Mouse (Mus musculus): ENCODE data around the gene Celsr1. TPM values are rescaled to one million over a fixed set of nuclear protein-coding genes. Genes with fewer than 3 reads are reported as not detected.

Celsr1 gene
- polyA plus RNA-seq, 1 experiment from 2014 or later: 3.6 TPM

DNA sequence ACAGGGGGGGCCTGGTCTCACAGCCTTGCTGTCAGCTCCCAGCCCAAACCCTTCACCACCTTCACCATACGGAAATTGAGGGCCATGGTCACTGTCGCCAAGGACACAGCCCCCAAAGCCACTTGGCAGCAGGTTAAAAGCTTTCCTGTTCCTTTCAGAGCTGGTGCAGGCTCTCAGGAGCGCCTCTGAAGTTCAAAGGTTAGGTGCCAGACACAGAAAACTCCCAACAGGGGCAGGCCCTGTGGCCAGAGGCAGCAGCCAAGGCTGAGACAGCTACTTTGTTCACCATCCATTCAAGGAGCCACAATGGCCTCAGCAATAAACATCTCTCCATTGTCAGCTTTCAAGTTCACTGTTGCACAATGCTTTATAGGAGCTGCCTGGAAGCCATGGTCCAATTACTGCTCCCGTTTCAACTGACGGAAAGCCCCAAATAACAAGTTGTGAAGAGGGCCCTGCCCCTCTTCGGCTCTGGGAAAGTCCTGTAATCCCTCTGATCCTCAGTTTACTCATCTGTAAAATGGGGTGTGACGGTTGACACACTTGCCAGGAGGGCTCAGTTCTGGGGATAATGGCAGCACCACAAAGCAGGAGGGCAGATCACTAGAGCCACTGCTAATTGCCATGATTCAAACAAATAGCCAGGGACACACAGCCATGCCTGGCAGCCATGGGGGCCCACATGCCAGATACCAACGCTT is 114.2 kb downstream of the Celsr1 start:
- 22% methylated on average over 8 of the region's 8 CpGs for WGBS
- peak; percentile 43 for ATAC-seq (ENCODE audit: low FRiP score, low read depth)

DNA sequence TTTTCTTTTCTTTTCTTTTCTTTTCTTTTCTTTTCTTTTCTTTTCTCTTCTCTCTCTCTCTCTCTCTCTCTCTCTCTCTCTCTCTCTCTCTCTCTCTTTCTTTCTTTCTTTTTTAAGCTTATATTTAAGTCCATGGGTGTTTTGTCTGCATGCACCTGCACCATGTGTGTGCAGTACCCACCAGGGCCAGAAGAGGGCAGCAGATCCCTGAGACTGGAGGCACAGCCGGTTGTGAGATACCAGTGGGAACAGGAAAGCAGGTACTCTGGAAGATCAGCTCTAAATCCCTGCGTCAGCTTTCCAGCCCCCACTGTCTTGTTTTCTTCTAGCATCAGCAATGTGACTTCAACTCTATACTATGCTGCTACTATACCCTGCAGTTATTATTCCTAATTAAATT is 120.0 kb downstream of the Celsr1 start:
- Histone ChIP-seq H3K27me3 (replicated peaks) (no peaks in the 10 kb centered on the region), H3K4me3 (no peak overlapping the region), H3K4me2 (replicated peaks) (no peak overlapping the region), H3K27ac (no peak overlapping the region), H3K9ac (no peak overlapping the region), H3K36me3 (peaks cover 20% of the 10 kb centered on the region), H3K9me3 (peaks cover 3% of the 10 kb centered on the region; the same call in 1 of the 2 replicates), H3K4me1 (peaks cover 8% of the 10 kb centered on the region)
- no peak for ATAC-seq (ENCODE audit: low FRiP score, low read depth)
- WGBS: 36% methylated on average over 2 of the region's 2 CpGs

More for the DNA sequence above, 114.2 kb downstream of the Celsr1 start:
- H3K27ac ChIP-seq: peak overlapping the region; percentile 7; the same call in 1 of the 2 replicates
- H3K9ac ChIP-seq: no peak overlapping the region
- H3K4me2 ChIP-seq (replicated peaks): no peak overlapping the region
- 0 out of 2 replicates have a peak, but pooled peaks cover 4% of the 10 kb centered on the region for H3K27me3 ChIP-seq (replicated peaks)
- peaks cover 26% of the 10 kb centered on the region for H3K36me3 ChIP-seq
- H3K4me3 ChIP-seq: no peak overlapping the region
- H3K4me1 ChIP-seq: peaks cover 17% of the 10 kb centered on the region
- no peaks in the 10 kb centered on the region; the same call in 1 of the 2 replicates for H3K9me3 ChIP-seq

DNA sequence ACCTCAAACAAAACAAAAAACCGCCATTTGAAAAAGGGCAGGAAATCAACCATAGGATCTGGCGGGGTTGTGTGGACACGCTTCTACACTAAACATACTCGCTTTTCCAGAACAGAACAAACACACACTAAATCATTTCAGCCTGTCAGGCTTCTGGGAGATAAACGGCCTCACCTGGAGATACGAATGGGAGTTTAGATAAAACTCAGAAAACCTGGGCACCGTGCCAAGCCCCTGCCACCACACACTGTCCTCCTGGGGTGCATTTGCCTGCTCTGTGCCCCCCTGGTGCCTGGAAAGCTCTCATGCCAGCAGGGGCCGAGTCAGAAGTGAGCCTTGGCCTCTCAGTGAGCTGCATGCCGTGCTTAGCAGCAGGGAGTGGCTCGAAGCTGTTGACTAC is 123.6 kb downstream of the Celsr1 start:
- H3K4me3 ChIP-seq: no peak overlapping the region
- no peaks in the 10 kb centered on the region for H3K27me3 ChIP-seq (replicated peaks)
- peaks cover 8% of the 10 kb centered on the region for H3K4me1 ChIP-seq
- no peak overlapping the region for H3K27ac ChIP-seq
- ATAC-seq (ENCODE audit: low FRiP score, low read depth): no peak
- H3K4me2 ChIP-seq (replicated peaks): no peak overlapping the region
- 0 out of 2 replicates have a peak, but pooled peaks cover 3% of the 10 kb centered on the region for H3K9me3 ChIP-seq
- no peak overlapping the region for H3K9ac ChIP-seq
- no peaks in the 10 kb centered on the region; the same call in 1 of the 2 replicates for H3K36me3 ChIP-seq
- WGBS: 56% methylated on average over 10 of the region's 10 CpGs

DNA sequence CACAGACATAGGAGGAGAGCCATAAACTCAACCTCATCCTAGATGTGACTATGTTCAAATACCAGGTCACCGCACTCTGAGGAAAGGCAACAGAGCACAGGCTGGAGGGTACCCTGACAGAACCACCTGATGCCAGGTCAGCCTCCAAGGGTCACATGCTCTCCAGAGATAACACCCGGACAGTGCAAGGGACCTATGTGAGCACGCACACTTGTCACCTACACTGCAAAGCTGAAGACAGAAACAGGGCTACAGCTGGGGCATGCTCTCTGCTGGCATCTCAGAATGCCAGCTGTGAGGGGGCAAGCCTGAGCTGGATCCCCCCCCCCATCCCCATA is 124.1 kb downstream of the Celsr1 start:
- Histone ChIP-seq H3K4me3 (no peak overlapping the region), H3K9ac (no peak overlapping the region), H3K4me2 (replicated peaks) (no peak overlapping the region), H3K27me3 (replicated peaks) (no peaks in the 10 kb centered on the region), H3K36me3 (no peaks in the 10 kb centered on the region; the same call in 1 of the 2 replicates), H3K9me3 (0 out of 2 replicates have a peak, but pooled peaks cover 3% of the 10 kb centered on the region), H3K4me1 (peaks cover 8% of the 10 kb centered on the region), H3K27ac (no peak overlapping the region)
- no peak for ATAC-seq (ENCODE audit: low FRiP score, low read depth)
- 92% methylated on average over 3 of the region's 3 CpGs for WGBS

DNA sequence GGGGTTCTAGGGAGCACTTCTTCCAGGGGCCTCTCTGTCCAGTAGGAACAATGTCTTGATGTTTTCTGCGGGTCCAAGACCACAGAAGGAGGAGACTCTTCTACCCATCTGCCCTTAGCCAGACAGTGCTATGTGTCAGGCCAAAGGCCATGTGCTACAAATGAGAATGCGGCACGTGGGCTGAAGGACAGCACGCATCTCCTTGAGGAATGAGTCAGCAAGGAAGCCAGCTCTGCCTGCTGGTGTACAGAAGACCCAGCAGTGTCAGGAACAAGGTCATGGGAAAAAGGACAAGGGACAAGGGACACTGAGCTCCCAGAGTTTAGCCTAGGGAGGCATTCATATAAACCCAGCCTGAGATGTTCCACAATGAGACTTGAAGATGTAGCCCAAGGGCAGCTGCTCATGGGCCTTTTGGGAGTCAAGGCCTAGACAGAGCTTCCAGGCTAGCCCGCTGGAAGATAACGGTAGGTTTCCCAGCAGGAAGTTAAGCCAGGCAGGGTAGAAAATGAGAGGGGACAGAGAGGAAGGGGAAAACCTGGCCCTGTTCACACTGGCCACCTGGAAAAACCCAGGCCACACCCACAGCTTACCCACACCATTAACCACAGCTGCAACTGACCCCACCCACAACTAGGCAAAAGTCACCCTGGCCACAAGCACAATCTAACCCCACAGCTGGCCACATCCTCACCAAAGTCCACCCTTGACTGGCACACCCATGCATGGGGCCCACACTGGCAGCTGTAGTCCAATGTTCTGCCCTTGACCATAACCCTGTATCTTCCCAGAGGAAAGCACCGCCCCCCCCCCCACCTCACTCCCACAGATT is 124.7 kb downstream of the Celsr1 start:
- Histone ChIP-seq H3K4me2 (replicated peaks) (no peak overlapping the region), H3K9ac (no peak overlapping the region), H3K27ac (no peak overlapping the region), H3K4me3 (no peak overlapping the region), H3K27me3 (replicated peaks) (no peaks in the 10 kb centered on the region), H3K4me1 (peaks cover 8% of the 10 kb centered on the region), H3K9me3 (0 out of 2 replicates have a peak, but pooled peaks cover 3% of the 10 kb centered on the region), H3K36me3 (no peaks in the 10 kb centered on the region; the same call in 1 of the 2 replicates)
- WGBS: 93% methylated on average over 7 of the region's 7 CpGs
- no peak for ATAC-seq (ENCODE audit: low FRiP score, low read depth)

DNA sequence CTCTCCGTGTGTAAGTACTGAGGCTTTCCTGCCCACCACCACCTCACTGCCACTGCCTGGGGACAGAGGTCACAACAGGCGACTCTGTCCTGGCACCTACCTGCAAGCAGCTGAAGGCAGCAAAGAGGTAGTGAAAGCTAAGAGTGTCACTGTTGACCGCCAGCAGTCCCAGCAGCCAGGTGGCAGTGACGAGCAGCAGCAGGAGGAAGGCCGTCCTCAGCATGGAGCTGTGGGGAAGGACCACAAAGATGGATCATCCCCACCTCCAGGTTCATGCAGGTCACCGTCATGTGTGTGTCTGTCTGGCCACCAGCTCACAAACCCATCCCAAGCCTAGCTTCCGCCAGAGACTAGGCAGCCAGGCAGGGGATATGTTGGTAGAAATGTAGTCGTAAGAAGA is 129.8 kb downstream of the Celsr1 start:
- H3K4me2 ChIP-seq (replicated peaks): no peak overlapping the region
- WGBS: 80% methylated on average over 8 of the region's 8 CpGs
- H3K27ac ChIP-seq: no peak overlapping the region
- H3K9ac ChIP-seq: no peak overlapping the region
- H3K9me3 ChIP-seq: no peaks in the 10 kb centered on the region
- peaks cover 27% of the 10 kb centered on the region for H3K36me3 ChIP-seq
- no peak overlapping the region for H3K4me3 ChIP-seq
- H3K27me3 ChIP-seq (replicated peaks): no peaks in the 10 kb centered on the region
- no peak for ATAC-seq (ENCODE audit: low FRiP score, low read depth)
- no peaks in the 10 kb centered on the region; the same call in 1 of the 2 replicates for H3K4me1 ChIP-seq

DNA sequence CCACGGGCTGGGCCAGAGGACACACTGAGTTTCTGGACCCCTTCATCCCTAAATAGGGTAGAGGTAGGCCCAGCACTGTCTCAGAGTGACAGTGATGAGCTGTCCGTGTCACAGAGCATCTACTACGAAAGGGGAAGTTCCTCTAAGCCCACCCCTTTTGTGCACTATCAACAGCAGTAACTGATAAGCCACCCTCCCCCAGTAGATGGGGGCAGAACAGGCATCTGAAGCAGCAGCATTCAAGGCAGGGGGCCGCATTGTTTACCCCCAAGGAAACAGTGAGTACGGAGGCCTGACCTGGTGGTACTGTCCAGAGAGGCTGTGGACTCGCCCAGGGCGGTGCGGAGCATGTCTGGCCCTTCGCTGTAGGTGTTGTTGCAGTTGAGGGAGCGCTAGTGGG is 131.1 kb downstream of the Celsr1 start:
- ATAC-seq (ENCODE audit: low FRiP score, low read depth): no peak
- Histone ChIP-seq H3K27ac (no peak overlapping the region), H3K9ac (no peak overlapping the region), H3K4me3 (no peak overlapping the region), H3K36me3 (peaks cover 37% of the 10 kb centered on the region), H3K9me3 (no peaks in the 10 kb centered on the region), H3K4me1 (no peaks in the 10 kb centered on the region; the same call in 1 of the 2 replicates), H3K4me2 (replicated peaks) (no peak overlapping the region), H3K27me3 (replicated peaks) (no peaks in the 10 kb centered on the region)
- WGBS: 90% methylated on average over 10 of the region's 10 CpGs

DNA sequence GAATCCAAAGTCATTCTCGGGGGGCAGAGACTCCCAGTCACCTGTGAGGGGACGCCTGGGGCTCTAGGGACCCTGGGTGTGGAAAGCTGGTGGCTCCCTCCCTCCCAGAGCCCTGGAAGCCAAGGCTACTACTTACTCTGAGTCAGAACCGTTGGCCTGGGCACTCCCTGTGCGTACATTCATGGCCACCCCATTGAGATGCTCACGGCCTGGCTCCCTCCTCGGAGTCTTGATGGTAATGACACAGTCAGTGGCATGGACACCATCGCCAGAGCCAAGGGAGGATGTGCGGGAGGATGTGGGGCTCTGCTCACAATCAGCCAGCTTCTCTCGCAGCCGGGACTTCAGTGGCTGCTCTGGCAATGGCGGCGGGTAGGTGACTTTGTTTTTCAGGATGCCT is 132.8 kb downstream of the Celsr1 start:
- no peak overlapping the region for H3K27ac ChIP-seq
- 84% methylated on average over 12 of the region's 12 CpGs for WGBS
- H3K4me3 ChIP-seq: no peak overlapping the region
- no peaks in the 10 kb centered on the region; the same call in 1 of the 2 replicates for H3K4me1 ChIP-seq
- no peak for ATAC-seq (ENCODE audit: low FRiP score, low read depth)
- H3K36me3 ChIP-seq: peaks cover 52% of the 10 kb centered on the region
- H3K4me2 ChIP-seq (replicated peaks): no peak overlapping the region
- no peaks in the 10 kb centered on the region for H3K9me3 ChIP-seq
- H3K9ac ChIP-seq: no peak overlapping the region
- H3K27me3 ChIP-seq (replicated peaks): no peaks in the 10 kb centered on the region

DNA sequence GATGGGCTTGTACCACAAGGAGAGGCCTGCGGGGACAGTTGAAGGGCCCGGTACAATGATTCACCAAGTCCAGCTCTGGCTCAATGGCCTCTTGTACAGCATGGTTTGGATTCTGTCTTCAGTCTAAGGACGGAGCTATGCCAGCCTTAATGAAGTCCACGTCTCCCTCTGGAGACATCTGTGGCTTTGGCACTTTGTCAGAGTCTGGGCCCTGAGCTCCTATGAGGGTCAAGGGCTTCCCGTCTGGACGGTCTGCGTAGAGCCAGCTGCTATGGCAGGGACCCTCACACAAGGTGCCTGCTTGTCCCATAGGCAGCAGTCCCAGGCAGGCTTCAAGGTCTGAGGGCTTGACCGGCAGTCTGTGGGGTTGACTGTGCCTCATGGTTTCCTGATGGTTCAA is 133.3 kb downstream of the Celsr1 start:
- 86% methylated on average over 8 of the region's 8 CpGs for WGBS
- ATAC-seq (ENCODE audit: low FRiP score, low read depth): no peak
- Histone ChIP-seq H3K36me3 (peaks cover 57% of the 10 kb centered on the region), H3K27ac (no peak overlapping the region), H3K4me1 (peaks cover 3% of the 10 kb centered on the region), H3K9ac (no peak overlapping the region), H3K9me3 (no peaks in the 10 kb centered on the region), H3K4me2 (replicated peaks) (no peak overlapping the region), H3K4me3 (no peak overlapping the region), H3K27me3 (replicated peaks) (no peaks in the 10 kb centered on the region)

DNA sequence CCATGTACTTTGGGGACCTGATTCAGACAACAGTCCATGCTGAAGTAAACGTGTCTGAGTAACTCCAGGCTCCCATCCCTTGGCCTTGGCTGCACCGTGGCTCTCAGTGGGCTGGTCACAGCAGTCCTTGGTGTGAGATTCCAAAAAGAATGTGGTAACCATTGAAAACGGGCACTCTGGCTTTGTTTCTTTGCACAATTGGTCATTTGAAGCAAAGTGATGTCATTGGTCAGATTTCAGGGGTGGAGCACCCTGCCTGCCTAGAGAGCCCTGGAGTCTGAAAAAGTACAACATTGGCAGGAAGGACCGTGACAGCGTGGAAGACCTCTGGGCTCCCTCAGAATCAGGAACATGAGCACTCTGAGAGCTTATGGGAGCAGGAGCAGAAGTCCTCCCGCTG is 134.2 kb downstream of the Celsr1 start:
- peaks cover 66% of the 10 kb centered on the region for H3K36me3 ChIP-seq
- peaks cover 3% of the 10 kb centered on the region for H3K4me1 ChIP-seq
- H3K4me2 ChIP-seq (replicated peaks): no peak overlapping the region
- no peak overlapping the region for H3K4me3 ChIP-seq
- H3K27me3 ChIP-seq (replicated peaks): no peaks in the 10 kb centered on the region
- no peak overlapping the region for H3K9ac ChIP-seq
- 54% methylated on average over 6 of the region's 6 CpGs for WGBS
- no peak for ATAC-seq (ENCODE audit: low FRiP score, low read depth)
- no peaks in the 10 kb centered on the region for H3K9me3 ChIP-seq
- no peak overlapping the region for H3K27ac ChIP-seq

DNA sequence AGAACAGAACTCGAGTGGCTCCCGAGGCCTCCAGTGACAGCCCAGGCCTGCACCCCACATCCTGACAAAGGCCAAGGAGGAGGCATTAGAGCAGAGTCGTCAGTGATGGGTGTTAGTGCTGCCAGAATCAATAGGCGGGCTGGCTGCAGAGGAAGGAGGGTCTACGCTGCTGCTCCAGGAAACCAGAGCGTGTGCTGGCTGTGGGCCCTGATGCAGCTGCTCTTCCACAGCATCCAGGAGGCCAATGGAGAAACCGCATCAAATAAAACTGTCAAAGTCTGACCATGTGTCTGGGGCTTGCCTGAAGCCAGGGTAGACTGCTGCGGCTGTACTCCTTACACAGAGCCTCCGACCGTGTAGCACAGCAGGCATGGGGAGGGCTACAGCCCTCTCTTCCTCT is 136.5 kb downstream of the Celsr1 start:
- Histone ChIP-seq H3K36me3 (peaks cover 77% of the 10 kb centered on the region), H3K9me3 (no peaks in the 10 kb centered on the region), H3K27me3 (replicated peaks) (no peaks in the 10 kb centered on the region), H3K27ac (no peak overlapping the region), H3K4me1 (peaks cover 24% of the 10 kb centered on the region), H3K9ac (no peak overlapping the region), H3K4me3 (no peak overlapping the region), H3K4me2 (replicated peaks) (no peak overlapping the region)
- 83% methylated on average over 10 of the region's 10 CpGs for WGBS
- ATAC-seq (ENCODE audit: low FRiP score, low read depth): no peak

DNA sequence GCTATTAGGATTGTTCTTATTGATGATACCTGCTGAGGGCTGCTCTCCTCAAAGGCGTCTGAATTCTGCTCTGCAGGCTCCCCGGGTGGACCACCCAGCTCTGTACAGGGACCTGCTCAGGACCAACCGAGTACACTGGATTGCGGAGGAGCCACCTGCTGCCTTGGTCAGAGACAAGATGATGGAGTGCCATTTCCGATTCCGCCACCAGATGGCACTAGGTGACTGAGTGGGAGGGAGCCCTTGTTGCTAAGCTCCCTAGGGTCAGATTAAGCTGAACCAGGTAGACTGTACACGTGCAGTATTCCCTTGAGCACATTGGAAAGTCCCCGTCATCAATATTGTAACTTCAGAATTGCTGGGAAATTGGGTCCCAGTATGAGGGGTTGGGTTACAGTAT is 137.3 kb downstream of the Celsr1 start:
- Histone ChIP-seq H3K4me2 (replicated peaks) (no peak overlapping the region), H3K27ac (no peak overlapping the region), H3K27me3 (replicated peaks) (no peaks in the 10 kb centered on the region), H3K9me3 (no peaks in the 10 kb centered on the region), H3K36me3 (peaks cover 70% of the 10 kb centered on the region), H3K4me3 (no peak overlapping the region), H3K4me1 (peaks cover 29% of the 10 kb centered on the region), H3K9ac (no peak overlapping the region)
- WGBS: 14% methylated on average over 8 of the region's 8 CpGs
- no peak for ATAC-seq (ENCODE audit: low FRiP score, low read depth)
